Mouse (Mus musculus): ENCODE measurements around the gene Tfap4. TPM values are rescaled to one million over a fixed set of nuclear protein-coding genes. Genes with fewer than 3 reads are reported as not detected.
A peak's percentile ranks its signal among the peaks of the same experiment; 100 is the strongest.

Gene Tfap4
- polyA plus RNA-seq, 1 experiment from 2014 or later = 32.6 TPM

GRCm38 (mm10) chr16:4598891-4599543 is 39.4 kb upstream of the Tfap4 start:
- Histone ChIP-seq H3K27ac (replicated peaks) (peak overlapping the region; percentile 99), H3K9me3 (replicated peaks) (no peaks in the 10 kb centered on the region), H3K27me3 (ENCODE audit: low read depth, poor library complexity, severe bottlenecking) (no peaks in the 10 kb centered on the region), H3K4me3 (peak overlapping the region; percentile 77), H3K4me1 (peaks cover 93% of the 10 kb centered on the region), H3K36me3 (0 out of 2 replicates have a peak, but pooled peaks cover 10% of the 10 kb centered on the region)
- 31% methylated on average over 6 of the region's 6 CpGs for WGBS
- peak; percentile 40 for DNase-seq (ENCODE audit: low spot score)

GRCm38 (mm10) chr16:4598041-4598440 is 38.4 kb upstream of the Tfap4 start:
- Histone ChIP-seq H3K27me3 (ENCODE audit: low read depth, poor library complexity, severe bottlenecking) (no peaks in the 10 kb centered on the region), H3K9me3 (replicated peaks) (no peaks in the 10 kb centered on the region), H3K36me3 (0 out of 2 replicates have a peak, but pooled peaks cover 10% of the 10 kb centered on the region), H3K27ac (replicated peaks) (peak overlapping the region; percentile 99), H3K4me1 (peaks cover 93% of the 10 kb centered on the region), H3K4me3 (peak overlapping the region; percentile 77)
- no peak for DNase-seq (ENCODE audit: low spot score)
- 70% methylated on average over 5 of the region's 5 CpGs for WGBS

- WGBS = 64% methylated on average over 7 of the region's 7 CpGs
- Histone ChIP-seq H3K27ac (replicated peaks) (peak overlapping the region; percentile 99), H3K4me3 (peak overlapping the region; percentile 77), H3K4me1 (peaks cover 93% of the 10 kb centered on the region), H3K9me3 (replicated peaks) (no peaks in the 10 kb centered on the region), H3K36me3 (0 out of 2 replicates have a peak, but pooled peaks cover 10% of the 10 kb centered on the region), H3K27me3 (ENCODE audit: low read depth, poor library complexity, severe bottlenecking) (no peaks in the 10 kb centered on the region)
- no peak for DNase-seq (ENCODE audit: low spot score)
Observed at GRCm38 (mm10) chr16:4597296-4597695, 37.6 kb upstream of the Tfap4 start.

GRCm38 (mm10) chr16:4596836-4597235 is 37.2 kb upstream of the Tfap4 start:
- DNase-seq (ENCODE audit: low spot score) = no peak
- H3K27ac ChIP-seq (replicated peaks) = peak overlapping the region; percentile 99
- 0 out of 2 replicates have a peak, but pooled peaks cover 10% of the 10 kb centered on the region for H3K36me3 ChIP-seq
- no peaks in the 10 kb centered on the region for H3K9me3 ChIP-seq (replicated peaks)
- H3K4me3 ChIP-seq = peak overlapping the region; percentile 77
- peaks cover 93% of the 10 kb centered on the region for H3K4me1 ChIP-seq
- WGBS = 43% methylated on average over 2 of the region's 2 CpGs
- no peaks in the 10 kb centered on the region for H3K27me3 ChIP-seq (ENCODE audit: low read depth, poor library complexity, severe bottlenecking)

GRCm38 (mm10) chr16:4596141-4596728 is 36.6 kb upstream of the Tfap4 start:
- H3K9me3 ChIP-seq (replicated peaks) = no peaks in the 10 kb centered on the region
- 2% methylated on average over 3 of the region's 3 CpGs for WGBS
- H3K27me3 ChIP-seq (ENCODE audit: low read depth, poor library complexity, severe bottlenecking) = no peaks in the 10 kb centered on the region
- H3K27ac ChIP-seq (replicated peaks) = peak overlapping the region; percentile 99
- peak; percentile 75 for DNase-seq (ENCODE audit: low spot score)
- peaks cover 87% of the 10 kb centered on the region for H3K4me1 ChIP-seq
- H3K36me3 ChIP-seq = 0 out of 2 replicates have a peak, but pooled peaks cover 10% of the 10 kb centered on the region
- peak overlapping the region; percentile 77 for H3K4me3 ChIP-seq

- Histone ChIP-seq H3K27ac (replicated peaks) (peak overlapping the region; percentile 99), H3K36me3 (peaks cover 17% of the 10 kb centered on the region), H3K9me3 (replicated peaks) (no peaks in the 10 kb centered on the region), H3K27me3 (ENCODE audit: low read depth, poor library complexity, severe bottlenecking) (no peaks in the 10 kb centered on the region), H3K4me3 (peak overlapping the region; percentile 77), H3K4me1 (peaks cover 80% of the 10 kb centered on the region)
- DNase-seq (ENCODE audit: low spot score) = peak; percentile 38
- 4% methylated on average over 5 of the region's 5 CpGs for WGBS
Observed at GRCm38 (mm10) chr16:4595527-4595963, 35.9 kb upstream of the Tfap4 start.

- H3K4me3 ChIP-seq = peak overlapping the region; percentile 77
- H3K4me1 ChIP-seq = peaks cover 75% of the 10 kb centered on the region
- under 1% methylated on average over 44 of the region's 52 CpGs for WGBS
- H3K9me3 ChIP-seq (replicated peaks) = no peaks in the 10 kb centered on the region
- peak overlapping the region; percentile 99 for H3K27ac ChIP-seq (replicated peaks)
- H3K27me3 ChIP-seq (ENCODE audit: low read depth, poor library complexity, severe bottlenecking) = no peaks in the 10 kb centered on the region
- H3K36me3 ChIP-seq = peaks cover 22% of the 10 kb centered on the region
- DNase-seq (ENCODE audit: low spot score) = no peak
Observed at GRCm38 (mm10) chr16:4594814-4595526, 35.3 kb upstream of the Tfap4 start.

- peaks cover 67% of the 10 kb centered on the region for H3K4me1 ChIP-seq
- peaks cover 18% of the 10 kb centered on the region for H3K36me3 ChIP-seq
- DNase-seq (ENCODE audit: low spot score) = peak; percentile 94
- under 1% methylated on average over 41 of the region's 74 CpGs for whole genome bisulfite sequencing
- peak within 1 kb of the TSS; percentile 99 for H3K27ac ChIP-seq (replicated peaks)
- no peaks in the 10 kb centered on the region for H3K27me3 ChIP-seq (ENCODE audit: low read depth, poor library complexity, severe bottlenecking)
- no peaks in the 10 kb centered on the region for H3K9me3 ChIP-seq (replicated peaks)
- H3K4me3 ChIP-seq = peak within 1 kb of the TSS; percentile 77
Observed at GRCm38 (mm10) chr16:4593971-4594813, 34.5 kb upstream of the Tfap4 start, which contains the start of gene Glis2. TSS of gene Glis2 (plus strand) at chr16:4594713.

- peak overlapping the region; percentile 99 for H3K27ac ChIP-seq (replicated peaks)
- no peaks in the 10 kb centered on the region for H3K27me3 ChIP-seq (ENCODE audit: low read depth, poor library complexity, severe bottlenecking)
- H3K36me3 ChIP-seq = peaks cover 18% of the 10 kb centered on the region
- no peaks in the 10 kb centered on the region for H3K9me3 ChIP-seq (replicated peaks)
- peaks cover 57% of the 10 kb centered on the region for H3K4me1 ChIP-seq
- peak overlapping the region; percentile 77 for H3K4me3 ChIP-seq
- DNase-seq (ENCODE audit: low spot score) = peak; percentile 59
- 16% methylated on average over 32 of the region's 32 CpGs for WGBS
Observed at GRCm38 (mm10) chr16:4592909-4593875, 33.5 kb upstream of the Tfap4 start.

GRCm38 (mm10) chr16:4590236-4590635 is 30.6 kb upstream of the Tfap4 start:
- no peaks in the 10 kb centered on the region for H3K27me3 ChIP-seq (ENCODE audit: low read depth, poor library complexity, severe bottlenecking)
- no peaks in the 10 kb centered on the region for H3K9me3 ChIP-seq (replicated peaks)
- H3K36me3 ChIP-seq = peaks cover 13% of the 10 kb centered on the region
- no peak for DNase-seq (ENCODE audit: low spot score)
- 94% methylated on average over 9 of the region's 9 CpGs for WGBS
- H3K27ac ChIP-seq (replicated peaks) = no peak overlapping the region
- peaks cover 52% of the 10 kb centered on the region for H3K4me1 ChIP-seq
- H3K4me3 ChIP-seq = no peak overlapping the region

- no peak for DNase-seq (ENCODE audit: low spot score)
- Histone ChIP-seq H3K27ac (replicated peaks) (peak overlapping the region; percentile 90), H3K9me3 (replicated peaks) (no peaks in the 10 kb centered on the region), H3K27me3 (ENCODE audit: low read depth, poor library complexity, severe bottlenecking) (no peaks in the 10 kb centered on the region), H3K4me3 (0 out of 2 replicates have a peak overlapping the region, but pooled peaks have one; percentile 50), H3K4me1 (peaks cover 33% of the 10 kb centered on the region), H3K36me3 (peaks cover 13% of the 10 kb centered on the region)
- WGBS = 69% methylated on average over 5 of the region's 5 CpGs
Observed at GRCm38 (mm10) chr16:4587516-4588210, 28.0 kb upstream of the Tfap4 start.

All from midbrain, embryonic 10.5 days (tissue).